Mouse (Mus musculus) urinary bladder, postnatal 14 days (tissue): ENCODE measurements around the gene Eva1c.

Experiments
- DNase-seq: peaks from one replicate; pipeline ENCODE4 v3.0.0; 2021; ENCODE audit warnings: low spot score

Eva1c gene

DNA sequence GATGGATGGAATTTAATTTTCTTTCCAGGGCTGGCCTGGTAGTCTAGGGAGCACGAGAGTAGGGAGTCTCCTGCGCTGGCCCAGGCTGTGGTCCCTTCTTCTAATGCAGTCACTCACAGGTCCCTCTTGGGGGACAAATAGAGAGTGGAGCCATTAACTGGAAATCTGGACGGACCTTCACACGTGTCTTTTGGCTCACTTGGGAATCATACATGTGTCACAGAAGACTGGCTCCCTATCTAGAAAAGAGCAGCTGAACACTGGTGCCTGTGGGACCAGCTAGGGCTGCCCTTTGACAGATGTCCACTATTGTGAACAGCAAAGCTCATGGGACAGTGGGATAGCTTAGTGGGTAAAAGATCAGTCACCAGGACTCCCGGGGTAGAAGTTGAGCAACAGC lies 478 bp upstream of the Eva1c start:
- DNase-seq: no peak

DNA sequence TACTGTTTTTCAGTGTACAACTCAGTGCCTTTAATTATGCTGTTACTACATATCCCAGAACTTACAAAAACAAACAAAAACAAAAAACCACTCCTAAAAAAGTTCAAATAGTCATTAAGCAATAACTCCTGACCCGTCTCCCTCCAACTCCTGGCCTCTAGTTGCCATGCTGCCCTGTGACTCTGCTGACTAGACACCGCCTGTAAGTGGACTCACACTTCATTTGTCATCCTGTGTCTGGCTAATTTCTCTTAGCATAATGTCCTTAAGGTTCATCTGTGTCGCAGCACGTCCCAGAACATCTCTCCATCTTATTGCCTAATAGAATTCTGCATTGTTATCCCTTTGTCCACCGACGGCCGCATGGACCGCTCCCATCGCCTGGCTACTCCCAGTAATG lies 979 bp downstream of the Eva1c start:
- DNase-seq: no peak

DNA sequence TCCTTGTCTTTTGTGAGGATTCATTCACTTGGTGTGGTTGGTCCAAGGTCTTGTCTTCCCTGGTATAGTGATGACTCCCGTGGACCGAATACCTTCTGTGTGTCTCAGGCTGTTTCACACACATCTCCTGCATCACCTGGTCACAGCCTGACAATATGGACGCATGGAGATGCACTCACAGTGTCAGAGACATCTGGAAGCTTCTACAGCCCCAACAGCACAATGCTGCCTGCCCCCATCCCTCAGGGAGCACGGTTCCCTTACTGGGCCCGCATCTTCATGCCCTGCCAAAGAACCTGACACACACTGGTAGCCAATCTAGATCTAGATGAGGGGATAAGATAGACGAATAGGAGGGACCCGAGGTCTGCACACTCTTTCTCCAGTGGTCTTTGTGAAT lies 2.6 kb downstream of the Eva1c start:
- no peak for DNase-seq

DNA sequence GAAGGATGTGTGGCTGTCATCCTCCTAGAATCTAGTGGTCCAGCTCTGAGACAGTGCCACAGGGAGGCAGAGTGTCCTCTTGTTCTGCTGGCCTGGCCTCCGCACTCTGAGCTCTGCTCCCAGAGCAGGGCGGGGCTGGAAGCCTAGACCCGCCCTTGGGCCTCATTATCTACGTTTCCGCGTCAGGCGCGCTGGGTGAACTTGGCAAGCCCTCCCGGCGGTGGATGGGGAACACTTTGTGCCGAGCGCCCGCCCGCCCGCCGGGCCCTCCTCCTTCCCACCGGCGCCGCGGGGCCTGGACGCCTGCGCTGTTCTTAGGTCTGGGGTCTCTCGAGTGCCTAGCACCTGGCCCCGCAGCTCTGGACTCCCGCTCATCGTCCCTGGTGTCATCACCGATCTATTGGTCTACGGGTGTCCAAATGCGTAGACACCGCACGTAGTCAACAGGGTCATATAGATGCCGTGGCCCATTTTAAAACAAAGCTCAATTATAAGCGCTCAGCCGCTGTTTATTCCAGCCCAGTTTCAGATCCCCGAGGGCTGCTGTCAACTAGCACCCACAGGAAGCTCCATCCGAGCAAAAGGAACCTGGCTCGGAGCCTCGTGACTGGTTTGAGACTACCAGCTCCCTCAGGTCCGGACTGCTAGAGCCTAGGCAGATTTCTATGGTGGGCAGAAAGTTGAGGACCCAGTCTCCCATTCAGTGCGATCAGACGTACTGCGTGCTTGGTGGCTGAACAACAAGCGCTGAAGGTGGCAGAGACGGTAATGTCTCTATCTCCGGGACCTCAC lies 3.6 kb downstream of the Eva1c start:
- peak; percentile 91 for DNase-seq

DNA sequence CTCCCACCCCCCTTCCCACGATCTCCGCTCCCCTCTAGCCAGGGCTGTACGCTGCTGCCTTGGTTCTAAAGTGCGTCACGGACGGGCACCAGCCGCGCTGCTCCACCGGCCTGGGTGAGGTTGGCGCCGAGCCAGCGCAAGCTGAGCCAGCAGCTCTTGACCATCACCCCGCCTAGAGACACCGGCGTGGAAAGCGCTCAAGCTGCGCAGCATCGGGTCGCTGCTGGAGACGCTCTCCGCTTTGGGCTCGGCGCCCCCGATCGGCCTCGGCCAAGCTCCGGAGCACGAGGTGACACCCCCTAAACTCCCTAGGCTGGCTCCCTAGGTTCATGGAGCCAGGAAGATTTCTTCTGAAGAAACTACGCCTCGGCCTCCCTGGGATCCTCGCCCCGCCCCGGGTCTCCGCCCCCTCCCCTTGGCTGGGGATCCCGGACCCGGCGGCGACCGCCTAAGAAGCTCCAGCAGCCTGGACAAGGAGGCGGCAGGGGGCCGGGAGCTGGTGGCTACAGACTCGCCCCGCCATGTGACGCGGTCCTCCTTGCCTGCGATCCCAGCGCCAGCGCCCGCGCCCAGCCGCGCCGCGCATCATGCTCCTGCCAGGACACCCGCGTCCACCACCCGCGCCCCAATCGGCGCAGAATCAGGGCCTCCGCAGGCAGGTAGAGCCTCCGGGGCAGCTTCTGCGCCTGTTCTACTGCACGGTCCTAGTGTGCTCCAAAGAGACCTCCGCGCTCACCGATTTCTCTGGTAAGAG lies 4.3 kb downstream of the Eva1c start:
- peak; percentile 84 for DNase-seq

DNA sequence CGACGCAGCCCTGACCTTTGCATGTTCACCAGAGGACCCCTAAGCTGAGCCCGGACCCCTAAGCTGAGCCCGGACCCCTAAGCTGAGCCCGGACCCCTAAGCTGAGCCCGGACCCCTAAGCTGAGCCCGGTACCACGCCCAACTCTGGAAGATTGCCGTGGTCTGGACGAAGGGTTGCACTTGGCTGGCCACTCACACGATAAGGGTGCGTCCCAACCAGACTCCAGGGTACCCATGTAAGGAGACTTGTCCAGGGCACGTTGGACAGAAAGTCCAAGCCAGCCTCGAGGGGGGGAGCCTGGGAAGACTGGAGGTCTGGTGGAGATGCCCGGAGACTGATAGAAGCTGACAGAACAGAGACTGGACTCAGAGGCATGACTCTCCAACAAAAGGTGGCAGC lies 5.2 kb downstream of the Eva1c start:
- DNase-seq: peak; percentile 26

DNA sequence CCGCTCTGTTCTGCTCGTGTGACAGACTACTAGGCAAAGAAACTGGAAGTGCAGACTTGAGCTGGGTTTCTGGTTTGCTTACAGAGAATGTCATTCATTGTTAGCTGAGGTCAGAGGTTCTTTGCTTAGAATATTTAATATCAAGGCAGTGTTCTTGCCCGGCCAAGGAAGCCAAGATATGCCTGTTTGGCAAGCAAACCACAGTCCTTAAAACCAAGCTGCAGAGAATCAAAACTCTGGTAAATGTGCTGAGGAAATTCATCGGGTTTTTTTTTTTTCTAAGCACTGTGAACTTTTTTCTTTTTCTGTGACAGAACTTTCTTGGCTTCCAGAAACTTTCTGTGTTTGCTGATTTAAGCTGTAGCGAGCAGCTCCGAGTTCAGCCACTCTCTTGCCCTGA lies 6.0 kb downstream of the Eva1c start:
- DNase-seq: no peak

DNA sequence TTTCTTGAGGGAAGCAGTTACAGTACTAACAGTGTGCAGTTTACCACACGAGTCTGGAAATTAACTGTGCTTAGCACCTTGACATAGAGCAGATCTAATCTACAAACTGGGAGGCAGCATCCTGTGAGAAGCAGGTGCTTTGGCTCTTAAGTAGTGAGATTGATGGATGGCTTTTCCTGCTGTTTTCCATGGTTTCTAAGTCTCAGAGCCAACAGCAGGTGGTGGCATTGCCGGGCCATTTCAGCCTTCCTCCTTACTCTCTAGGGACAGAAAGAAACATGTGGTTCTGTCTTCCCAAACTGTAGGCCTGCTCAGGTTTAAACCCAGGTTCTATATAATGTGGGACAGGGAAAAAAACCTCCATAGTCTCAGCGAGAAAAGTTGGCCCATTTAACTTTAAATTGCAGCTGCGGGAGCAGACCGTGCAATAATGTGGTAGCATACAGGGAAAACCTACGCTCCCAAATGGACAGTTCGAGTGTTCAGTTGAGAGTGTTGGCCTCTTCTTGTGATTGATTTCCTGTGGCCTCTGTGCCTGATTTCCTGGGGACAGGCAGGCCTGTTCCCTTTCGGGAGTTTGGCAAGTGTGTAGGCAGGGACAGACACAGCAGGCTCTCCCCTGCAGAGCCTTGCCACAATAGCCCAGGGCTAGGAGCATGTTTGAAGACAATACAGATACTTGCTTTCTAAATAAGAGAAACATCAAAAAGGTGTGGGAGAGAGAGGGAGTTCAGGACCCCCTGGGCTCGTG lies 6.7 kb downstream of the Eva1c start:
- no peak for DNase-seq

DNA sequence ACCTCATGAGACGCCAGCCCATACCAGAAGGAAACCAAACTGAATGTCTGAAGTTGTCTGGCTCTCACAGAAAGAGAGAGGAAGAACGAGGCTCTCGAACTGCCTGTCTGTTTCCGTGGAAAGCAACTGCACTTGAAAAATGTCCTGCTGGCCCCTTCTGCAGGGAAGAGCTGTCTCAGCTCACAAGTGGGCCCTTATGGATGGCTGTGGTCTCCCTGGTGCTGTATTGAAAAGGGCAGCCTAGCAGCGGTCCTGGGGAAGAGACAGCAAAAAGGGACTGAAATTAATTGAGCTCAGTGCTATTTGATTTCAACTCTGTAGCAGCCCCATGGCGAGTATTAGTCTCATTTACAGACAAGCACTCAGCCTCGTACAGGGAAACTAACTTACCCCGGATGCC lies 10.9 kb downstream of the Eva1c start:
- no peak for DNase-seq

DNA sequence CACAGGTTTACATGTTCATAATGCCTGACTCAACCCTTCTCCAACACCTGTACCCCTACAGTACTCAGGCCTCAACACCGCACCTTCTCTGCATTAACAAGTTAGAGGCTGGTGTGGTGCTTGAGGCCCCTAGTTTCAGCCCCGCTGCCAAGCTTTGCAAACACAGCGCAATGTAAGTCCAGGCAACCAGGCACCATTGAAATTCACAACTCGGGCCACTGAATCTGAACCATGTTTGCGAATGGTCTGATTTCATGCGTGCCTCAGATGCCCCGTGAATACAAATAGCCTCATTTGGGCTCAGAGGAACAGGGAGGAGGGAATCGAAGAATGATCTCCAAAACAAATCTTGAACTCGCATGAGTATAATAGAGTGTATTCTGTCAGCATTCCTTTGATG lies 15.6 kb downstream of the Eva1c start:
- no peak for DNase-seq

DNA sequence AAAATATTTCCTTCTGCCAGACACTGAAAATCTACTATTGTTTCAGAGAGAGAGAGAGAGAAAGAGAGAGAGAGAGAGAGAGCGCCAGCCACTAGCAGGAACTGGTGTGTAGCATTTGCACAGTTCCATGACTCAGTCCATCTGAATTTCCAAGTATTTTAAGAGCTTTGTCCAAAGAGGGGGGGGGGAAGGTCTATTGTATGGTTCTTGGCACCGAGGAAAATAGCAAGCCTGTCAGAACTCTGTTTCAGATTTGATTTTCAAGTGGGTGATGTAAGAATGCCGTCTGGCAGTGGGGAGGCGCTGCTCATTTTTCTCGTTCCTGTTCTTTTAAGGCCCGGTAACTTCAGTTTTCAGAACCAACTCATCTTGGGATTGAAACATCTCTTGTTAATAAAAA lies 18.5 kb downstream of the Eva1c start:
- DNase-seq: no peak

DNA sequence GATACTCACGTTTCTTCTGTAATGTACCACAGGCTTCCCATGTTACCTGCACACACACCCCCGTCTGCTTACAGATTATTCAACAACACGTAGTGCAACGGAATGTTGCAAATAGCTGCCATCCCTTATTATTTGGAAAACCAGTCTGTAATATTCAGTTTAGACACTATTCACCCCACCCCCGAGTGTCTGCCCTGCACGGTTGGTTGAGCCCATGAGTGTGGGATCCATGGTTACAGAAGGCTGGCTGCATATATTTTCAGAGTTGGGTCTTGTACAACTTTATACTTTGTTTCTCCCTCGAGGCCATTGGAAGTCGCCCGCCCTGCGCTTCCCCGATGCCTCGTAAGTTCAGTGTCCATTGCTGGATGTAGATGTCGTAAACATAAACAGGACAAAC lies 19.1 kb downstream of the Eva1c start:
- DNase-seq: no peak

DNA sequence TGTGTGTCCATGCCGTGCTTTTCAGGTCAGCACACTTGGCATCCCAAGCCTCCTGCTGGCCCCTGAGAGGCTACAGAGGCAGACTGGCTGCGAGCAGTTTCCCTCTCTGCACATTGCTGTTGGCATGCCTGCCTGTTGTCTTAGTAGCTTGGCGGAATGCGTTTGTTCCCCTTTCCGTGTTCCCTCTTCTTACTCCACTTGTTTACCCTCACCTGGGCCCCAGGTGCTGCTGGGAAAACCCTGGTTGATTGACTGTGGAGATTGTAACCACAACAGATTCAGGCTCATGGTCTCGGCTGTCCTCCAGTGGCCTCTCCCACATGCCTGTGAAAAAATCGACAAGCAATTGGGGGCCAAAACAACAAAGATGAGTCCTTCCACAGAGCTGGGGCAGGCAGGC lies 22.2 kb downstream of the Eva1c start:
- peak; percentile 35 for DNase-seq

DNA sequence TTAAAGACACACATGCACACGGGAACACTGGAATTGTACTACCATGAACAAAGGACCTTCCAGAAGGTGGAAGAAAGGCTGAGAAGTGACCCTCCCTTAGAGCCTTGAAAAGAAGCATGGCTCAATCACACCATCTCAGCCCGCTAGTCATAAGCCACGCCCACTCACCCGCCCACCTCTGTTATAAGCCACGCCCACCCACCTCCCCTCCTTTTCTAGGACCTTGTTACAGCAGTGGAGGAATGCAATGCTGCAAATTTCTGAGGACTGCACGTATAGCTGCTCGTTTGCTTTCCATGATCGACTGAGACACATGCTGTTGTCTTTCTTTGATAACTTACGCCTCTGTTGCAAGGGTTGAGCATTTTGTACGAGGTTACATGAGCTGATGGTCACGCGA lies 22.7 kb downstream of the Eva1c start:
- DNase-seq: no peak

DNA sequence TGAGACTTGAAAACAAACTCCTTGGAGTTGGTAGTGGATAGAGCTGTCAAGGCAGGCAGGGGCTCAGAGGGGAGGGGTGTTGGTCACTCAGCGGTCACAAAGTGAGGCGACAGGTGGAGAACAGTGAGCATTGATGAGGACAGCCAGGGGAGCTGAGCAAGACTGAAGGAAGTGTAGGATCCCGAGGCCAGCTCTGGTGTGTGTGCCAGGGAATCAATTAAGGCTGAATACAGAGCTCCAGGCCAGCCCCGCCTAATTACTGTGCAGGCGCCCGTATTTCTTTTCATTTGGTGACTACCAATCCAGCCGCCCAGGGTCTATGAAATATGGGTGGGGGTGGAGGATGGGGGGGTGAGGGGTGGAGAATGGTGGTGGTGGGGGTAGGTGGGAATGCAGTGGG lies 24.4 kb downstream of the Eva1c start:
- DNase-seq: no peak

DNA sequence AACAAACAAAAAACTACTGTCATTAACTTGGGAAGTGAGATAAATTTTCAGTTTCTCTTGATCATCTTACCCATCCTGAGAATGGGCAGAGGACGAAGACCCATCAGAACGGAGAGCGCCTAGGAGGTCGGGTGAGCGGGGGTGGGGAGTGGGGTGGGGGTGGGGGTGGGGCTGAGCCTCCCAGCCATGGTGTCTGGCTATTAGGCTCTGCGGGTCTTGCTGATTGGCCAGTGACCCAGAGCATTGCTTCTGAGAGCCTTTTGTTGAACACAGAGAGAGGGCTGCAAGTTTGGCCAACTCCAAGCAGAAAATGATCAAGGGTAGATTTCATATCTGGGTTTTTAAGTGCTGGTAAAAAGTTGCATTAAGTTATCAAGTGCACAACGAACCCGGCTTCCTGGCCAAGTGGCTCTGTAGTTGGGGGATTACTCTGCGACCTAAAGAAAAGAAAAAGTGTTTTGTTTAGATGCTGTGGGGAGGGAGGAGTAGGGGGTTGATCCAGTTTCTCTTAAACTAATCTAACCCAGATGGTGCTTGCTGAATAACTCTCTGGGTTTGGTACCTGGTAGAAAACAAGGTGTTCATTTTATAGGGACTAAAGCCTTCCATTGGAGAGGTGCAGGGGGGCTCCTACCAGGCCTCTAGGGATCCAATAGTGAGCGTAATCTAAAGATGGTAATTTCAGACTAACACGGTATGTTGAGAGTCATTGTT lies 25.3 kb downstream of the Eva1c start:
- no peak for DNase-seq

DNA sequence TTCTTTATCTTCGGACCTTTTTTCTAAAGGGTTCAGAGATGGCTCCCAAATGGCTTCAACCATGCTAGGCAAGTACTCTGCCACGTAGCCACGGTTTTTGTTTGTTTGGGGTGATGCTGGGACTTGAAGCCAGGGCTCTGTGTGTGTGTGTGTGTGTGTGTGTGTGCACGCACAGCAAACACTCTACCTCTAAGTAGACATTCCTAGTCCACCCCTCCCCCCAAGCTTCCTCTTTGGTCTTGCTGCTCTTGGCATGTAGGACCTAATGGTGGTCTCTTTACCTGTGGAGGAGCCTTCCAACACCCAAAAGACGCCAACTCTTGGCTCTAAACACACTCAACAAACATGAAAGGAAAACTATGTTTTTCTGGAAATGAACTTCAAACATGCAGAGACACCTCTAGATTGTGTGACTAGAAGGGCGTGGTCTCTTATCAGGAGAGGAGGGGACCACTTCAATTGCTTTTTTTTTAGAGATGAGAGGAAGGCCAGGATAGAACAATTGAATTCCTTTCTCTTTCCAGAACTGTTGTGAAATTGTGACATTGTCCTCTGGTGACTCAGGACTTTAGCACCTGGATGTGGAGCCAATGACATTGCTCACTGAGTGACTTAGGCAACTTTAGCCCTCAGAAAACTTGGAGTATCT lies 30.2 kb downstream of the Eva1c start:
- DNase-seq: no peak

DNA sequence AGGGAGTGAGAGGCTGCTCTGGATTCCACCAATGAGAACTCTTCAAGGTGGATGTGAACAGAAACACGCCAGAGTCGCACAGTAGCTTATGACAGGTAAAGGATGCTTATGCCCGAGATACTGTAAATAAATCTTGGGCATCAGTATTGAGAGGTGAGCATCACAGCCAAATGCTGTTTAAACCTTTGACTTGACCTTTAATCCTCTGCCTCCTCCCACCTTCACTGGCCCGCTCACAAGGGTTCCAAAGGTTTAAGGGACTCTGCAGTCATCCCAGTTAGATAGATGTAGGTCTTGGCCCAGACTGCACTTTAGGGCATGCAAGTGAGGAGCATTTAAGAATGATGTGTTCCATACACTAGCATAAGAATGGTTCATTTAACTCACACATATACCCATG lies 31.7 kb downstream of the Eva1c start:
- DNase-seq: no peak

DNA sequence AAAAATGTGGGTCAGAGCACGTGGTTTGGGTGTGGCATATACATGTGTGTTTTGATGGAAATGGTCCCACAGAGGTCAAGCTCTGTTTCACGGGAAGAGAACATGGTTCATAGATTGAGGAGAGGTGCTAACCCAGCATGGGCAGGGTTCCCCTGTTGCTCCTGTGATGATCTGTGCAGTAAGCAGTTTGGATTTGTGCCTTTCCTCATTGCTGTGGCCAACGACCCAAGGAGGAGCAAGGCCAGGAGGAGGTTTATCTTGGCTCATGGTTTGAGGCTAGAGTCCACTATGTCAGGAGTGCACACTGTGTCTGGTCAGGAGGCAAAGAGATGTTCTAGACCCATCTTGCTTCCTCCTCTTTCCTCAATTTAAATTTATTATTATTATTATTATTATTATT lies 36.5 kb downstream of the Eva1c start:
- no peak for DNase-seq

DNA sequence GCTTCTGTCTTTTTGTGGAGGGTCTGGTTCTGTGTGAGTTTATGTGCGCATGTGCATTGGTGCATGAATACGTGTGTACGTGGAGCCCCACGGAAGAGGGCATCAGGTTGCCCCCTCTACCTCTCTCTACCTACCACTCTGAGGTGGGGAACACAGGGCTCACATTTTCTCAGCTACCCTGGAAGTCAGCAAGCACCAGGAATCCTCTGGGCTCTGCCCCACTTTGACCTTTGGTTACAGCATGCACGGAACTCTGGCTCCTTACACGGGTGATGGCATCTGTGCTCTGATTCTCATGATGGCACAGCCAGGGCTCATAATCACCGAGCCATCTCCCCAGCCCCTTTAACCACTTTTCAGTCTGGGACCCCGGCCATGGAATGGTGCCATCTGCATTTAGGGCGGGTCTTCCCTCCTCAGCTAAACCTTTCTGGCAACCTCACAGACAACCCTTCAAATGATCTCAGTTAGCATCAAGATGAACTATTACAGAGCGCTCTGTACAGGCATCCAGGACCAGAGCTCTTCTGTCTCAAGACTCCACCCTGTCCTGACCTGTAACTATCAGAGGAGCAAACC lies 37.0 kb downstream of the Eva1c start:
- no peak for DNase-seq

DNA sequence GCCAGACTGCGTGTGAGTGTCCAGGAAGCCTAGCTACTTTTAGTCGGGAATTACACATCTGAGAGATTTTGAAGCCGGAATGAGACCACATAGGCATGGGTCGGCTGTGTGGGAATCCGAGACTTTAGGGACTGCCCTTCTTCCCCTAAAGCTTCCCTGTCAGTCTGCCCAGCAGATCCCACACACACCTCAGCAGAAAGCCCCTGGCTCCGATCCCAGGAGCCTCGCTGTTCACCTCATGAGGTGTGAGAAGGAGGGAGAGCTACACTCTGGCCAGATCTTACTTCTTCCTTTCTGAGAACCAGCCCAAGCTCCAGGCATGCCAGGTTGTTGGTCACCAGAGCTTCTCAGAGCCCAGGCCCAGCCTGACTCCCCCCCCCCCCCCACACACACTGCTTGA lies 38.2 kb downstream of the Eva1c start:
- no peak for DNase-seq

DNA sequence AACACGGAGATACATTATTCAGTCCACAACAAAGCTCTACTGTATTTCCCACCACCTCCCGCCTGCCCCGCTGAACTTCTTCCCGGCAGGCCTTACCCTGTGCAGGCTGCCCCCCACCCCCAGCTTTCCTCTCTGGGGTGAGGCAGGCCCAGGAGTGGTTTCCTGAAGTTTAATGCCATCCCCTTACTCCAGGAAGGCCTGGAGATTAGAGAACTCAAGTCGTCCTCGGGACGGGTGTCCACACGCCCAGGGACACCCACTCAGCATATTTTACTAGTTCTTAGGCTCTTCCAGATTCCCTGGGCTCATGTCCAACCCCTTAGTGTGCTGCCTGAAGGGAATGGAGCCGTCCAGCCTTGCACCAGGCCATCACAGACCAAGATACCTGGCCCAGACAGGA lies 39.1 kb downstream of the Eva1c start:
- DNase-seq: no peak
